8 mouse cellular contexts compared by ENCODE assay signal in the genomic region with DNA sequence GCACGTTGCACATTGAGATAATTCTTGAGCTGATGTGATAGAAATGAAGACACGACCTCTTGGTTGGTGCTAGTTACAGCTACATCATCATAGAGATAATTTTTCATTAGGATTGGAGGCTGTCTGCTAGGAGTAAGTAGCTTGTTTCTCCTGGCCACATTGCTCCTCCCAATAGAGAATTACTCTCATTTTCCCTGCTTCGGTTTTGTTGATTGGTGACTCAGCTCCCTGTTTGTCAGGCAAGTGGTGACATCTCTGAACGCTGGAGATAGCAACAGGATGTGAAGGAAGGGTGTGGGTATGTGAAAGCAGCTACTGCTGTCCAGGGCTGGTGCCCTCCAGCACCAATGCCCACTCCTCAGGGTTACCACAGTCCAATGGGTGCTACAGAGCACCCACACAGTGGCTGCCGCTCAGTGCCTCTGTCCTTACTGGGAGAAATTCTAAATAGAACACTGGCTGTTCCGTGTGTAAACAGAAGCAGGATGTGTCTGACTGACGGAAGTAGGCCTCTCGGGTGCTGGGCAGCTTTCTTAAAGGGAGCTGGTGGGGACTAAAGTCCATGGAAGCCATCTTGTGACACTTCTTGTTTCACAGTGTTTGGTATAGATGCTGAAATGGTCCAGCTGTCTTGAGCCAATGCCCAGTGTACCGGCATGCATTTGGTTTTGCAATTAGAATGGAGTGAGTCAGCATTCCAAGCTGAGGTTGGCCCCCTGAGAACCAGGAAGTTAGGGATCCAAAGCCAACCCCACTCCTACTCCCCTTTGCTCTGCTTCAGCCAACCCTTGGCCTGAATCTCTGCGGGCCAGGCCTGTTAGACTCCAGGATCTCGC. TPM values are rescaled to one million over a fixed set of nuclear protein-coding genes. Genes with fewer than 3 reads are reported as not detected.
DNase-seq lines count a peak whose midpoint lies in the region; ATAC-seq and TF ChIP-seq lines count a peak whose summit lies in the region.

No protein-coding gene starts in this region.

- H3K4me1 ChIP-seq in embryonic facial prominence, embryonic 15.5 days, result peaks cover 33% of the 10 kb centered on the region
- H3K4me1 ChIP-seq in heart, embryonic 10.5 days, result peaks cover 41% of the 10 kb centered on the region
- peaks cover 73% of the 10 kb centered on the region for H3K4me1 ChIP-seq in liver, embryonic 13.5 days (replicated peaks)
- H3K4me1 ChIP-seq in thymus, adult 2 months (replicated peaks; ENCODE audit: control insufficient read depth, insufficient read depth, low read length), result peaks cover 24% of the 10 kb centered on the region

- H3ac ChIP-seq in myocyte (ENCODE audit: control insufficient read depth, insufficient read length), result no peak overlapping the region

- no peak for ATAC-seq in embryonic facial prominence, embryonic 15.5 days (ENCODE audit: insufficient number of reproducible peaks, low FRiP score, low TSS enrichment, low read depth)
- ATAC-seq in liver, embryonic 13.5 days (ENCODE audit: low read depth), result peak; percentile 76

- peak; percentile 81 for DNase-seq in urinary bladder, postnatal 14 days (ENCODE audit: low spot score)
- no peak for DNase-seq in urinary bladder, adult 2 months (ENCODE audit: low spot score)
- peak; percentile 88 for DNase-seq in heart, embryonic 10.5 days (ENCODE audit: low spot score)
- DNase-seq in kidney, adult 8-10 months, result peak; percentile 63 to 73
- DNase-seq in liver, embryonic 13.5 days, result peak; percentile 75
- peak; percentile 55 for DNase-seq in thymus, adult 2 months

- H3K36me3 ChIP-seq in embryonic facial prominence, embryonic 15.5 days, result peaks cover 6% of the 10 kb centered on the region; the same call in 1 of the 2 replicates
- peaks cover 21% of the 10 kb centered on the region for H3K36me3 ChIP-seq in heart, embryonic 10.5 days
- peaks cover 30% of the 10 kb centered on the region for H3K36me3 ChIP-seq in liver, embryonic 13.5 days
- no peaks in the 10 kb centered on the region for H3K36me3 ChIP-seq in myocyte (ENCODE audit: control insufficient read depth, insufficient read depth)
- H3K36me3 ChIP-seq in thymus, adult 2 months (ENCODE audit: control insufficient read depth, insufficient read depth, low read length), result no peaks in the 10 kb centered on the region

- H3K27me3 ChIP-seq in embryonic facial prominence, embryonic 15.5 days, result no peaks in the 10 kb centered on the region
- H3K27me3 ChIP-seq in heart, embryonic 10.5 days (ENCODE audit: insufficient read depth, poor library complexity, severe bottlenecking), result no peaks in the 10 kb centered on the region
- H3K27me3 ChIP-seq in liver, embryonic 13.5 days, result no peaks in the 10 kb centered on the region
- no peaks in the 10 kb centered on the region for H3K27me3 ChIP-seq in myocyte (ENCODE audit: control insufficient read depth, insufficient read depth, insufficient read length)
- H3K27me3 ChIP-seq in thymus, adult 2 months (ENCODE audit: control insufficient read depth, insufficient read depth, low read length), result no peaks in the 10 kb centered on the region

- peaks cover 63% of the 10 kb centered on the region for H3K79me2 ChIP-seq in myocyte (ENCODE audit: control insufficient read depth, insufficient read depth)

- peak overlapping the region; percentile 6; the same call in 1 of the 2 replicates for H3K4me3 ChIP-seq in embryonic facial prominence, embryonic 15.5 days (replicated peaks)
- peak overlapping the region; percentile 28 for H3K4me3 ChIP-seq in heart, embryonic 10.5 days
- H3K4me3 ChIP-seq in liver, embryonic 13.5 days (replicated peaks), result peak overlapping the region; percentile 56
- H3K4me3 ChIP-seq in myocyte, result peak overlapping the region; percentile 98
- H3K4me3 ChIP-seq in thymus, adult 2 months (ENCODE audit: control insufficient read depth, insufficient read depth, low read length), result peak overlapping the region; percentile 29

- 42% methylated on average over 11 of the region's 11 CpGs for WGBS in embryonic facial prominence, embryonic 15.5 days
- WGBS in heart, embryonic 10.5 days, result 45% methylated on average over 11 of the region's 11 CpGs
- WGBS in liver, embryonic 13.5 days (ENCODE audit: insufficient replicate concordance), result 13% methylated on average over 11 of the region's 11 CpGs
- 18% methylated on average over 11 of the region's 11 CpGs for WGBS in thymus, adult 2 months

- H3K9me3 ChIP-seq in embryonic facial prominence, embryonic 15.5 days (replicated peaks), result no peaks in the 10 kb centered on the region
- H3K9me3 ChIP-seq in heart, embryonic 10.5 days, result no peaks in the 10 kb centered on the region
- H3K9me3 ChIP-seq in liver, embryonic 13.5 days (replicated peaks), result no peaks in the 10 kb centered on the region

- H3K27ac ChIP-seq in embryonic facial prominence, embryonic 15.5 days (replicated peaks), result peak overlapping the region; percentile 93
- peak overlapping the region; percentile 100 for H3K27ac ChIP-seq in heart, embryonic 10.5 days
- peak overlapping the region; percentile 100 for H3K27ac ChIP-seq in liver, embryonic 13.5 days
- peak overlapping the region; percentile 97 for H3K27ac ChIP-seq in thymus, adult 2 months (ENCODE audit: control insufficient read depth, insufficient read depth, low read length)

- H3K9ac ChIP-seq in embryonic facial prominence, embryonic 15.5 days, result no peak overlapping the region
- peak overlapping the region; percentile 83 for H3K9ac ChIP-seq in liver, embryonic 13.5 days

- TF ChIP-seq CTCF in thymus, adult 2 months (IDR thresholded peaks at IDR 0.05; ENCODE audit: borderline replicate concordance, control insufficient read depth, extremely low read depth, insufficient read depth, low read length, poor library complexity), result no peak

- peak; percentile 38 for TF ChIP-seq POLR2A in myocyte (IDR thresholded peaks at IDR 0.05; ENCODE audit: insufficient read length, low read depth)
- no peak for TF ChIP-seq POLR2A in thymus, adult 2 months (IDR thresholded peaks at IDR 0.05; ENCODE audit: control insufficient read depth, extremely low read depth, insufficient read depth, low read length, poor library complexity)

- peak overlapping the region; percentile 35 for H3K4me2 ChIP-seq in embryonic facial prominence, embryonic 15.5 days (replicated peaks)
- peak overlapping the region; percentile 81 for H3K4me2 ChIP-seq in liver, embryonic 13.5 days
- peak overlapping the region; percentile 87 for H3K4me2 ChIP-seq in myocyte (ENCODE audit: low read depth)

TF ChIP-seq in myocyte, 11 proteins besides CTCF, POLR2A, EP300 and RAD21:
- TF ChIP-seq MAX (IDR thresholded peaks at IDR 0.05; ENCODE audit: low read depth) (no peak), E2F4 (IDR thresholded peaks at IDR 0.05; ENCODE audit: insufficient read depth) (no peak), REST (IDR thresholded peaks at IDR 0.05; ENCODE audit: insufficient read depth, insufficient read length) (no peak), TCF12 (IDR thresholded peaks at IDR 0.05; ENCODE audit: insufficient read depth, poor library complexity, severe bottlenecking) (no peak), POLR2AphosphoS2 (IDR thresholded peaks at IDR 0.05; ENCODE audit: insufficient read length, low read depth) (peak; percentile 51), USF1 (IDR thresholded peaks at IDR 0.05; ENCODE audit: low read depth) (no peak), SRF (IDR thresholded peaks at IDR 0.05; ENCODE audit: control insufficient read depth, insufficient read length, low read depth) (no peak), TCF3 (IDR thresholded peaks at IDR 0.05; ENCODE audit: insufficient read length, low read depth) (no peak), MYOG (IDR thresholded peaks at IDR 0.05; ENCODE audit: control insufficient read depth in 1 of 3, insufficient read depth in 1 of 3, insufficient read length in 2 of 3, low read depth in 2 of 3) (peak in 2 of 3 experiments; percentile 9 to 49), MYOD1 (IDR thresholded peaks at IDR 0.05; ENCODE audit: control insufficient read depth in 1 of 3, insufficient read length in 2 of 3, low read depth in 2 of 3) (peak in 2 of 3 experiments; percentile 40 to 73), CEBPB (IDR thresholded peaks at IDR 0.05; ENCODE audit: insufficient read depth, poor library complexity, severe bottlenecking) (peak; percentile 75)

RNA-seq across cellular contexts. Expression of a gene that starts 5.0 kb away (rescaled TPM):
- 23.2 and 29.9 TPM in 2 replicates for polyA plus RNA-seq in urinary bladder, adult 2 months (2012; rRNA removed)
- polyA plus RNA-seq in embryonic facial prominence, embryonic 15.5 days (2015; fragmentation: Nextera tagmentation; extraction: Ambion mirVana), result 16.9 and 17.0 TPM in 2 replicates
- 12.9 and 19.4 TPM in 2 replicates for polyA plus RNA-seq in heart, embryonic 10.5 days (2016; fragmentation: Nextera tagmentation; extraction: Ambion mirVana)
- polyA plus RNA-seq in liver, embryonic 13.5 days (2015; fragmentation: Nextera tagmentation; extraction: Ambion mirVana), result 8.2 and 8.3 TPM in 2 replicates
- polyA plus RNA-seq in myocyte (2012; fragmentation: generic; extraction: Trizol), result 24.8 TPM
- polyA plus RNA-seq in thymus, adult 2 months (2012; rRNA removed), result 81.3 and 100 TPM in 2 replicates

RNA-seq across cellular contexts. Expression of a gene that starts 18.1 kb away (rescaled TPM):
- 82.4 and 93.7 TPM in 2 replicates for polyA plus RNA-seq in urinary bladder, adult 2 months (2012; rRNA removed)
- 291 and 292 TPM in 2 replicates for polyA plus RNA-seq in embryonic facial prominence, embryonic 15.5 days (2015; fragmentation: Nextera tagmentation; extraction: Ambion mirVana)
- polyA plus RNA-seq in heart, embryonic 10.5 days (2016; fragmentation: Nextera tagmentation; extraction: Ambion mirVana), result 302 and 359 TPM in 2 replicates
- polyA plus RNA-seq in liver, embryonic 13.5 days (2015; fragmentation: Nextera tagmentation; extraction: Ambion mirVana), result 144 and 161 TPM in 2 replicates
- 169 TPM for polyA plus RNA-seq in myocyte (2012; fragmentation: generic; extraction: Trizol)
- 61.0 and 66.8 TPM in 2 replicates for polyA plus RNA-seq in thymus, adult 2 months (2012; rRNA removed)

RNA-seq across cellular contexts. Expression of a gene that starts 46.8 kb away (rescaled TPM):
- 59.4 and 67.6 TPM in 2 replicates for polyA plus RNA-seq in urinary bladder, adult 2 months (2012; rRNA removed)
- 48.6 and 49.6 TPM in 2 replicates for polyA plus RNA-seq in embryonic facial prominence, embryonic 15.5 days (2015; fragmentation: Nextera tagmentation; extraction: Ambion mirVana)
- polyA plus RNA-seq in heart, embryonic 10.5 days (2016; fragmentation: Nextera tagmentation; extraction: Ambion mirVana), result 90.2 and 91.9 TPM in 2 replicates
- 30.0 and 35.4 TPM in 2 replicates for polyA plus RNA-seq in liver, embryonic 13.5 days (2015; fragmentation: Nextera tagmentation; extraction: Ambion mirVana)
- 131 TPM for polyA plus RNA-seq in myocyte (2012; fragmentation: generic; extraction: Trizol)
- 225 and 228 TPM in 2 replicates for polyA plus RNA-seq in thymus, adult 2 months (2012; rRNA removed)

Comparison
In these comparisons a context has a peak if more than half of its experiments do, and no peak if none do; other contexts are left out.
1. H3K4me2 ChIP-seq: peak in every context shown above with its lines; median percentile 87 in myocyte; 81 in liver, embryonic 13.5 days; 35 in embryonic facial prominence, embryonic 15.5 days.
2. H3K4me3 ChIP-seq: peak in every context shown above with its lines; median percentile 98 in myocyte; 56 in liver, embryonic 13.5 days; 29 in thymus, adult 2 months; 28 in heart, embryonic 10.5 days; 6 in embryonic facial prominence, embryonic 15.5 days.